Mouse (Mus musculus) CD8-positive naive resting alpha-beta T cell, adult 2 months (primary cell): ENCODE measurements around the gene Itpr2.

Source experiments
- DNase-seq, 2 experiments: peaks; one replicate each; pipeline ENCODE4 v3.0.0; 2022; ENCODE audit warnings: low read depth in 2 of 2, low spot score in 2 of 2

The Itpr2 gene

GRCm38 (mm10) chr6:146357911-146358310 is 144.1 kb downstream of the Itpr2 start:
- DNase-seq, result no peak

DNA sequence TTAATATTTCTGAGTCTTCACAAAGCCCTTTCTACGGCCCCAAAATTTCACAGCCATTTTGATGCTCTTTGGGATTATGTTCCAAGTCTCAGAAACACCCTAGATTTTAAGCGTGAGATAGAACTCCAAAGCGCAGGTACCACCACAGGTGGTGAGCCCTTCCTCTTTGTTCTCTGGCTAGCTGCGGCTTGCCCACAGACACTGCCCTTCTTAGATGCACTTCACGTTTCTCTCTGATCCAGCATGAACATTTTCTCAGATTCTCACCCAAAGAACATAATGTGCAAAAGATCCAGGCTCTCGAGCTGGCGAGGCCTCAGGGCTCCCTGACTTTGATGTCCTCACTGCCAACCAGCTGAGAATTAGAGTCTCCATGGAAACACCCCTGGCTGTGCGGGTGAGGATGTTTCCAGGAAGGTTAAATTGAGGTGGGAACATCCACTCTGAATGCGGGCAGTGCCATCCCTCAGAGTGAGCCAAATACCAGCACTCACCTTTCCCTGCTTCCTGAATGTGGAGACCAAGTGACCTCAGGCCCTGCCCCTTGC is 149.7 kb downstream of the Itpr2 start:
- no peak for DNase-seq

- DNase-seq, result no peak
Measured at GRCm38 (mm10) chr6:146351816-146352215, 150.2 kb downstream of the Itpr2 start.

- DNase-seq, result no peak
Measured at GRCm38 (mm10) chr6:146347568-146347967, 154.5 kb downstream of the Itpr2 start.

- DNase-seq, result no peak
Measured at GRCm38 (mm10) chr6:146346545-146347195, 155.4 kb downstream of the Itpr2 start.

- DNase-seq, result peak in 1 of 2 experiments; percentile 5
Measured at GRCm38 (mm10) chr6:146344732-146345131, 157.3 kb downstream of the Itpr2 start.

GRCm38 (mm10) chr6:146343671-146344384 is 158.2 kb downstream of the Itpr2 start:
- no peak for DNase-seq

GRCm38 (mm10) chr6:146342995-146343394 is 159.0 kb downstream of the Itpr2 start:
- no peak for DNase-seq

GRCm38 (mm10) chr6:146341934-146342333 is 160.1 kb downstream of the Itpr2 start:
- DNase-seq, result no peak

DNA sequence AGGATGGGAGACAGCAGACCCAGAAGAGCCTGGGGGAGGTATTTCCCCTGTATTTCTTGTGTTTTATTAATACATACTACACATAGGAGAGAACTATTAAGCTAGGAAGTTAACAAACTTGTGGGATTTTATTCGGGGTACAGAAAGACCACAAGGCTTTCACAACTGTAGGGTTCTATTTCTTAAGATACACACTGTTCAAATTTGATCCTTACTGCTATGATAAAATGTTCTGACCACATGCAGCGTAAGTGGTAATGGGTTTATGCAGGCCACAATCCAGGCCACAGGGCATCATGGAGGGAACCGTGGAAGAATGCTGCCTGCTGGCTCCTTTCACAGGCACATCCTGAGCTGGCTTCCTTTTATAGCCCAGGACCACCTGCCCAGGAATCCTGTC is 160.6 kb downstream of the Itpr2 start:
- no peak for DNase-seq

GRCm38 (mm10) chr6:146340951-146341350 is 161.1 kb downstream of the Itpr2 start:
- DNase-seq, result no peak

- peak in 1 of 2 experiments; percentile 12 for DNase-seq
Measured at GRCm38 (mm10) chr6:146339779-146340178, 162.2 kb downstream of the Itpr2 start.

DNA sequence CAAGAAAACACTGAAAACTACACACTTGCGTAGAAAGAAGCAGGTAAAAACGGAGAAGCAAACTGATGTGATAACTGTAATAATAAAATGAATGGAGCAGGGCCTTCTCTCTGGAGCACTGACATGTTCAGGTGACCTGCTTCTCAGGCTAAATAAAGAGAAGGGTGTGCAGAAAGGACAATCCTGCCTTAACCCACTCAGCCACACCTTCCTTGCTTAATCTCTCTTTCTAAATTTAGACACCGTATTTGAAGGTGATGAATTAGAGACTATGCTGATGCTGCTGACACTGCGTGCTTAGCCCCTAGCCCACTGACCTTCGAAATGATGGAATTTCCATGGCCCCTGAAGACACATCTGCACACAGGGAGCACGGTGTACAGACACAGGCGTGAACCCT is 164.8 kb downstream of the Itpr2 start:
- no peak for DNase-seq

- no peak for DNase-seq
Measured at GRCm38 (mm10) chr6:146335191-146335590, 166.8 kb downstream of the Itpr2 start.

GRCm38 (mm10) chr6:146333506-146333905 is 168.5 kb downstream of the Itpr2 start:
- DNase-seq, result no peak

DNA sequence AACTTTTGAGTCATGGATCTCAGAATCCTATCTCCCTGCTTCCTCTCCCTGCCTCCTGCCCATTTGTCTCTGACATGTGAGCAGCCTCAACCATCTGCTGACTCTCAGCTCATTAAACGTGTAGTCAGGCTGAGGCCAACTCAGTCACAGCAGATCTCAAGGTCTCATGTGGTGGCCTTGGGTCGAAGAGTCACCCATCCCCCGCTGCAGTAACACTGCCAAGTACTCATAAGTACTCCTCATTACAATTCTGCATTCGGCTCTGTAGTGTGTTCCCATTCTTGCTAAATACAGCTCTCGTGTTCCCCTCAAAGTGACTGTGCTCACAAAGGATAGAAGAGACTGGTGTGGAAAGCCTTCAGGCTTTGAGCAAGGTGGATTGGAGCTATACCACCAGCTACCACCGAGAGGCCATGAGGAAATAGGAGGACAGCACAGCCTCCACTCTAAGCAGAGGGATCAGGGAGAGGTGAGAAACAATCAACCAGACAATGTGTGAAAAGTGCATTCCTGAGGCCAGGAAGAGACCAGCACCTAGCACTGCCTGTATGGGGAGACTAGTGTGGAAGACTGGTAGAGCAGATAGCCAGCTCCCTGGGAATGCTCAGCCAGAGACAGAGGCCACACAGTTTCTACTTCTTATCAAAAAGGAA is 170.9 kb downstream of the Itpr2 start:
- no peak for DNase-seq

- DNase-seq, result no peak
Measured at GRCm38 (mm10) chr6:146329079-146329478, 172.9 kb downstream of the Itpr2 start.

GRCm38 (mm10) chr6:146326631-146327030 is 175.4 kb downstream of the Itpr2 start:
- DNase-seq, result no peak

GRCm38 (mm10) chr6:146324541-146325204 is 177.3 kb downstream of the Itpr2 start:
- DNase-seq, result no peak

DNA sequence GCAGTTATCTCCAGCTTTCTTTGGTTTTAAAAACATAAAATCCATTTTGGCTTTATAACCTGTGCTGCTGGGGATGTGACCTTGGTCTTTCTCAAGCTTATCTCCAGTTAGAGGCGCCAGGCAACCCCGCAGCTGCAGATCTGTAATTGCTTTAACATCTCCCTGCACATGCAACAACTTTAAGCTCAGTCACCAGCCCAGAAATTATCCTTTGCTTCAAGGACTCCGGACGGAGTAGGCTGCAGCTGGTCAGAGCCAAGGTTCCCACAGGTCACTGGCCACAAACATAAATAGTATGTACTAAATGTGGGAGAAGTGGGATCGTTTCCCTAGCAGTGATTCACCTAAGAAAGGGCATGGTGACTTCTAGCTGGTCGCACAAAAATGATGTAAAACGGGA is 179.5 kb downstream of the Itpr2 start:
- DNase-seq, result no peak

DNA sequence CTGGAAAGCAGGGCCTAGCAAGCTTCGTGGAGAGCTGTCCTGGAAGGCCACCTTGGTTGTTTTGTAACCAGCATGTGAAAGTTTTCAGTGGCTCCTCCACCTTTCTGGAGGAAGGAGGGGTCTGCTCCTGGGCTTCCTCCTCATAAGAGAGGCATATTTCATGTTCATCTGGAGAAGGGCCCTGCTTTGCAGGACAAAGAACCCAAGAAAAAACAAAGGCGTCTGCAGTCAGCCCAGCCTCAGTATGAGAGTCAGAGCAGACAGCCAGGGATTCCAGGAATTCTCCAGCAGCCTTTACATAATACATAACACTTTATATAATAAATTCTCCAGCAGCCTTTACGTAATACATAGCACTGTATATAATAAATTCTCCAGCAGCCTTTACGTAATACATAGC is 180.1 kb downstream of the Itpr2 start:
- DNase-seq, result no peak
